22 mouse cellular contexts compared by ENCODE assay signal in genomic region chr9:105764681-105765080, GRCm38 (mm10).
A peak's percentile ranks its signal among the peaks of the same experiment; 100 is the strongest.
DNase-seq lines count a peak whose midpoint lies in the region; ATAC-seq and TF ChIP-seq lines count a peak whose summit lies in the region.
"Had no signal": no experiment of that assay in that cellular context is flagged by ENCODE, and none has a peak within 500 bp of the region (broad histone marks: within the 10 kb centered on the region; RNA-seq: fewer than 3 reads in every experiment).

No protein-coding gene starts in this region.

- no peak for DNase-seq in embryonic facial prominence, embryonic 10.5 days (ENCODE audit: low spot score)
- DNase-seq in heart, postnatal 0 days (ENCODE audit: low spot score): no peak
- DNase-seq in heart, postnatal 4 days: no peak
- no peak for DNase-seq in lung, postnatal 4 days
- no peak for DNase-seq in layer of hippocampus, postnatal 36 days
- DNase-seq: adrenal gland, adult 2 months; adrenal gland, postnatal 25 days; cerebellum, adult 11 months; cerebellum, adult 8-10 months; cerebellum, postnatal 14 days; embryo, embryonic 11 days; forebrain, postnatal 0 days; gastrocnemius, postnatal 14 days; heart, postnatal 10 days had no signal

- ATAC-seq in embryonic facial prominence, embryonic 15.5 days (ENCODE audit: insufficient number of reproducible peaks, low FRiP score, low TSS enrichment, low read depth): peak; percentile 47; the same call in 1 of the 2 replicates
- ATAC-seq in heart, postnatal 0 days (ENCODE audit: insufficient read depth, low read depth): 0 out of 2 replicates have a peak, but pooled peaks have one; percentile 20
- no peak for ATAC-seq in lung, embryonic 16.5 days (ENCODE audit: low read depth)
- ATAC-seq: forebrain, embryonic 13.5 days; forebrain, postnatal 0 days; hindbrain, postnatal 0 days had no signal

- no peak for TF ChIP-seq EP300 in heart, postnatal 0 days (IDR thresholded peaks at IDR 0.05; ENCODE audit: low read depth)

- H3K27ac ChIP-seq in embryonic facial prominence, embryonic 15.5 days (replicated peaks): no peak overlapping the region
- H3K27ac ChIP-seq in embryonic facial prominence, embryonic 10.5 days (replicated peaks): no peak overlapping the region
- H3K27ac ChIP-seq in heart, postnatal 0 days (ENCODE audit: low read depth): peak overlapping the region; percentile 4; the same call in 1 of the 2 replicates
- H3K27ac ChIP-seq in lung, embryonic 16.5 days (ENCODE audit: low read length): peak overlapping the region; percentile 86
- peak overlapping the region; percentile 73 for H3K27ac ChIP-seq in embryonic fibroblast, embryonic 13.5 days (ENCODE audit: insufficient read depth, low read length)
- H3K27ac ChIP-seq: embryonic facial prominence, embryonic 12.5 days; forebrain, embryonic 13.5 days; heart, embryonic 13.5 days; hindbrain, embryonic 13.5 days; hindbrain, postnatal 0 days had no signal

- H3K4me3 ChIP-seq in embryonic facial prominence, embryonic 15.5 days (replicated peaks): no peak overlapping the region
- H3K4me3 ChIP-seq in embryonic facial prominence, embryonic 10.5 days: no peak overlapping the region
- H3K4me3 ChIP-seq in heart, postnatal 0 days (ENCODE audit: low read depth, low read length): no peak overlapping the region
- no peak overlapping the region for H3K4me3 ChIP-seq in lung, embryonic 16.5 days (ENCODE audit: low read length)
- no peak overlapping the region for H3K4me3 ChIP-seq in embryonic fibroblast, embryonic 13.5 days (ENCODE audit: insufficient read depth, low read length)
- H3K4me3 ChIP-seq: embryonic facial prominence, embryonic 12.5 days; forebrain, embryonic 13.5 days; heart, embryonic 13.5 days; hindbrain, embryonic 13.5 days had no signal

- no peaks in the 10 kb centered on the region for H3K9me3 ChIP-seq in embryonic facial prominence, embryonic 15.5 days (replicated peaks)
- no peaks in the 10 kb centered on the region for H3K9me3 ChIP-seq in embryonic facial prominence, embryonic 10.5 days
- no peaks in the 10 kb centered on the region for H3K9me3 ChIP-seq in heart, postnatal 0 days (replicated peaks; ENCODE audit: control insufficient read depth, low read length)
- H3K9me3 ChIP-seq in lung, embryonic 16.5 days (ENCODE audit: control insufficient read depth, low read length): no peaks in the 10 kb centered on the region
- H3K9me3 ChIP-seq: embryonic facial prominence, embryonic 12.5 days; forebrain, embryonic 13.5 days; heart, embryonic 13.5 days; hindbrain, embryonic 13.5 days had no signal

- no peak for TF ChIP-seq CTCF in heart, postnatal 0 days (IDR thresholded peaks at IDR 0.05; ENCODE audit: low read depth)
- no peak for TF ChIP-seq CTCF in embryonic fibroblast, embryonic 13.5 days (IDR thresholded peaks at IDR 0.05; ENCODE audit: borderline replicate concordance, insufficient read depth, low read length)

- 44% methylated on average over 5 of the region's 5 CpGs for WGBS in embryonic facial prominence, embryonic 15.5 days
- WGBS in embryonic facial prominence, embryonic 10.5 days: 81% methylated on average over 5 of the region's 5 CpGs
- WGBS in heart, postnatal 0 days: 33% methylated on average over 5 of the region's 5 CpGs
- 37% methylated on average over 5 of the region's 5 CpGs for WGBS in lung, embryonic 16.5 days

- no peaks in the 10 kb centered on the region; the same call in none of the 2 replicates for H3K4me1 ChIP-seq in embryonic facial prominence, embryonic 15.5 days
- H3K4me1 ChIP-seq in embryonic facial prominence, embryonic 10.5 days: peaks cover 5% of the 10 kb centered on the region
- peaks cover 6% of the 10 kb centered on the region; the same call in 1 of the 2 replicates for H3K4me1 ChIP-seq in heart, postnatal 0 days (ENCODE audit: control insufficient read depth, insufficient read depth)
- H3K4me1 ChIP-seq in lung, embryonic 16.5 days (replicated peaks; ENCODE audit: control insufficient read depth, insufficient read depth, low read length): peaks cover 3% of the 10 kb centered on the region; the same call in 1 of the 2 replicates
- H3K4me1 ChIP-seq in embryonic fibroblast, embryonic 13.5 days (ENCODE audit: control insufficient read depth, insufficient read depth, low read length): no peaks in the 10 kb centered on the region
- H3K4me1 ChIP-seq: embryonic facial prominence, embryonic 12.5 days; forebrain, embryonic 13.5 days; hindbrain, embryonic 13.5 days had no signal

- H3K9ac ChIP-seq in embryonic facial prominence, embryonic 15.5 days: no peak overlapping the region
- H3K9ac ChIP-seq in heart, postnatal 0 days (replicated peaks; ENCODE audit: low read depth, low read length): no peak overlapping the region
- no peak overlapping the region for H3K9ac ChIP-seq in lung, embryonic 16.5 days (ENCODE audit: low read length)
- H3K9ac ChIP-seq: embryonic facial prominence, embryonic 12.5 days; forebrain, embryonic 13.5 days; forebrain, postnatal 0 days; heart, embryonic 13.5 days; hindbrain, embryonic 13.5 days had no signal

- H3K36me3 ChIP-seq in embryonic facial prominence, embryonic 15.5 days: no peaks in the 10 kb centered on the region
- H3K36me3 ChIP-seq in embryonic facial prominence, embryonic 10.5 days (replicated peaks): no peaks in the 10 kb centered on the region
- H3K36me3 ChIP-seq in heart, postnatal 0 days (replicated peaks; ENCODE audit: control insufficient read depth, insufficient read depth, low read length): no peaks in the 10 kb centered on the region
- H3K36me3 ChIP-seq in lung, embryonic 16.5 days (ENCODE audit: control insufficient read depth, insufficient read depth, low read length): no peaks in the 10 kb centered on the region
- H3K36me3 ChIP-seq: embryonic facial prominence, embryonic 12.5 days; heart, embryonic 13.5 days; hindbrain, embryonic 13.5 days had no signal

- TF ChIP-seq POLR2A in embryonic fibroblast, embryonic 13.5 days (IDR thresholded peaks at IDR 0.05; ENCODE audit: low read depth, low read length): no peak

- H3K27me3 ChIP-seq in embryonic facial prominence, embryonic 15.5 days: no peaks in the 10 kb centered on the region
- no peaks in the 10 kb centered on the region for H3K27me3 ChIP-seq in embryonic facial prominence, embryonic 10.5 days (replicated peaks; ENCODE audit: low read depth, poor library complexity, severe bottlenecking)
- H3K27me3 ChIP-seq in heart, postnatal 0 days (ENCODE audit: control insufficient read depth, insufficient read depth, low read length): no peaks in the 10 kb centered on the region
- no peaks in the 10 kb centered on the region for H3K27me3 ChIP-seq in lung, embryonic 16.5 days (ENCODE audit: control insufficient read depth, insufficient read depth, low read depth, low read length)
- H3K27me3 ChIP-seq: embryonic facial prominence, embryonic 12.5 days; forebrain, embryonic 13.5 days; heart, embryonic 13.5 days; hindbrain, embryonic 13.5 days had no signal

- no peak overlapping the region for H3K4me2 ChIP-seq in embryonic facial prominence, embryonic 15.5 days (replicated peaks)
- H3K4me2 ChIP-seq in heart, postnatal 0 days (ENCODE audit: low read depth, low read length): no peak overlapping the region
- no peak overlapping the region for H3K4me2 ChIP-seq in lung, embryonic 16.5 days (ENCODE audit: low read depth, low read length)
- H3K4me2 ChIP-seq: embryonic facial prominence, embryonic 12.5 days; forebrain, embryonic 13.5 days; heart, embryonic 13.5 days; hindbrain, embryonic 13.5 days had no signal

Comparison
In these comparisons a context has a peak if more than half of its experiments do, and no peak if none do; other contexts are left out.
1. H3K27ac ChIP-seq: peak in heart, postnatal 0 days (single experiment), lung, embryonic 16.5 days (single experiment) and embryonic fibroblast, embryonic 13.5 days (single experiment); none in embryonic facial prominence, embryonic 15.5 days (single experiment) and embryonic facial prominence, embryonic 10.5 days (single experiment).